Mouse (Mus musculus): Measurements from ENCODE around the gene Mthfd2. TPM values are rescaled to one million over a fixed set of nuclear protein-coding genes. Genes with fewer than 3 reads are reported as not detected.

Gene Mthfd2
- polyA plus RNA-seq, 1 experiment from 2014 or later, result 27.6 TPM

DNA sequence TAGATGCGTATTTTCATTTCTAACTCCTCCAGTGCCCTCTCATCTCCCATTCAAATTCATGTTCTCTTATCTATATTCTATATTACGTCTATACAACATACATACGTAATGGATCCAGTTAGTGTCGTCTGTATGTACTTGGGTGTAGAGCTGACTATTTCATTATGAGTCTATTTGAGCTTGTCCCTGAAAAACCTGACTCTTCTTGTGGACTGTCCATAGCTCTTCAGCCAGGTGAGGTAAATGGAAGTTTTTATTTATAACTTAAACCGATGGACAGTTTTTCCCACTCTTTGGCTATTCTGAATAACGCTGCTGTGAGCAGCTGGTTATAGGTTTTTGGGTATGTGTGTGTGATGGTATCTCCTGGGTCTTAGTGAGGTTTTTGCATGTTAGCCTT lies 1.1 kb upstream of the Mthfd2 start:
- peaks cover 34% of the 10 kb centered on the region for H3K36me3 ChIP-seq
- peak overlapping the region; percentile 95 for H3K27ac ChIP-seq (replicated peaks)
- peak overlapping the region; percentile 70 for H3K4me3 ChIP-seq
- 48% methylated on average over 6 of the region's 6 CpGs for WGBS
- ATAC-seq (ENCODE audit: extremely low read depth, insufficient number of reproducible peaks, low FRiP score, low TSS enrichment), result no peak
- H3K4me1 ChIP-seq, result peaks cover 22% of the 10 kb centered on the region
- peak overlapping the region; percentile 88 for H3K4me2 ChIP-seq
- no peaks in the 10 kb centered on the region for H3K27me3 ChIP-seq (replicated peaks)
- H3K9me3 ChIP-seq, result no peaks in the 10 kb centered on the region
- H3K9ac ChIP-seq, result peak overlapping the region; percentile 95

DNA sequence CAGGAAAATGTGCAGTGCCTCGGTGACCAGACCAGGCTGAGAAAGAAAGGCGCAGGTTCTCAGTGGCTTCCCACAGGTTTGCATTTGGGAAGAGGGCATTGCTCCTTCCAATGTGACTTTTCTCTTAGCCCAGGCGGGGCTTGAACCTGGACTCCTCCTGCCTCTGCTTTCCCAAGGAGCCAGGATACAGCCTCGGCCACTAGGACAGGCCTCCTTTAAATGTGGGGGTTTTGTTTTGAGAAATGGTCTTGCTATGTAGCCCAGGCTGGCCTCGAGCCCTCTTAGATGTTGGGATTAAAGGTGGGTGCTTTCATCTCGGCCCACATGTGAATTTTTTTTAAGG lies 657 bp upstream of the Mthfd2 start:
- 4% methylated on average over 6 of the region's 6 CpGs for WGBS
- Histone ChIP-seq H3K4me2 (peak overlapping the region; percentile 88), H3K36me3 (peaks cover 30% of the 10 kb centered on the region), H3K27me3 (replicated peaks) (no peaks in the 10 kb centered on the region), H3K9ac (peak overlapping the region; percentile 95), H3K9me3 (no peaks in the 10 kb centered on the region), H3K27ac (replicated peaks) (peak overlapping the region; percentile 95), H3K4me3 (peak overlapping the region; percentile 70), H3K4me1 (peaks cover 22% of the 10 kb centered on the region)
- ATAC-seq (ENCODE audit: extremely low read depth, insufficient number of reproducible peaks, low FRiP score, low TSS enrichment), result no peak

DNA sequence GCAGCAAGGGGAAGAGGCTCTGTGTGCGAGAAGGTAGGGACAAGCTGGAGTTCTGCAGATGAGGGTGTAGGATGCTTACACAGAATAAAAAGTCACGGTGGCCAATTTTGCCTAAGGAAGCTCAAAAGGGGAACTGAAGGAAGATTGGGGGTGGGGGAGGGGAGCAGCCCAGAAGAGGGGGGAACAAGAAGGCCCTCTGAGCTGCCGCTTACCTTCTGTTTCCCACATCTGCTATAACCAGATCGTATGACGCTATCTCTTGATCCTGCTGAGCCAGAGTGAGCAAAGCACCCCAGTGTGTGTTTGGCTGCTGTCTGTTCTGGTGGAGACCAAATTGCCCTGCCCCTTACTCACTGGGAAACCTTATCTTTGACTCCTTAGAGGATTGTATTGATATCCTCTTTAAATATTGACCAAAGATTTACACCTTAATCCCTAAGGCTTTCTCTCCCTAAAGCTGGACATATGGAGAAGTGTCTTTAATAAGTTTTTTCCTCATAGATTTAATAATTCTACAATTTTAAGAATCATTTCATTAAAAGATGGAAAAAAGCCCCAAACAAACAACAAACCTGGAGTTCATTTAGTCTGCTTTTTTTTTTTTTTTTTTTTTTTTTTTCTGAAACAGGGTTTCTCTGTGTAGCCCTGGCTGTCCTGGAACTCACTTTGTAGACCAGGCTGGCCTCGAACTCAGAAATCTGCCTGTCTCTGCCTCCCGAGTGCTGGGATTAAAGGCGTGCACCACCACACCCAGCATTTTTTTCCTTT lies 1.9 kb downstream of the Mthfd2 start:
- Histone ChIP-seq H3K4me3 (no peak overlapping the region), H3K36me3 (peaks cover 5% of the 10 kb centered on the region), H3K9ac (0 out of 2 replicates have a peak overlapping the region, but pooled peaks have one; percentile 4), H3K4me2 (no peak overlapping the region), H3K27ac (replicated peaks) (no peak overlapping the region), H3K4me1 (peaks cover 22% of the 10 kb centered on the region), H3K27me3 (replicated peaks) (no peaks in the 10 kb centered on the region), H3K9me3 (no peaks in the 10 kb centered on the region)
- no peak for ATAC-seq (ENCODE audit: extremely low read depth, insufficient number of reproducible peaks, low FRiP score, low TSS enrichment)
- WGBS, result 63% methylated on average over 8 of the region's 8 CpGs

DNA sequence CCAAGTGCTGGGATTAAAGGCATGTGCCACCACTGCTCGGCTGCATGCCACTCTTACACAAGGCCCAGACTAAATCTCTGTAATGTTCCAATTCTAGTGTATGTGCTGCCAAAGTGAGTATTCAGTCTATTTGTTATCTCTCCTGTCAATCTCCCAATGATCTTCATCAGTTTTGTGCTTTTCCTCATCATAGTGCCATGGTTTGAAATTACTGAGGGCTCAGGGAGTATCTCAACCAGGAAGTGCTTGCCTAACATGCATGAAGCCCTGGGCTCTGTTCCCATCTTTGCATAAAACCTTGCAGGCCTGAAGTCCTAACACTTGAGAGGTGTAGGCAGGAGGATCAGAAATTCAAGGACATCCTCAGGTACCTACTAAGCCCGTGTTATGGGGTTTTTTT lies 2.9 kb downstream of the Mthfd2 start:
- Histone ChIP-seq H3K9ac (no peak overlapping the region), H3K36me3 (no peaks in the 10 kb centered on the region; the same call in 1 of the 2 replicates), H3K4me3 (no peak overlapping the region), H3K27ac (replicated peaks) (no peak overlapping the region), H3K4me2 (no peak overlapping the region), H3K27me3 (replicated peaks) (no peaks in the 10 kb centered on the region), H3K9me3 (no peaks in the 10 kb centered on the region), H3K4me1 (peaks cover 20% of the 10 kb centered on the region)
- ATAC-seq (ENCODE audit: extremely low read depth, insufficient number of reproducible peaks, low FRiP score, low TSS enrichment), result no peak
- 63% methylated on average over 2 of the region's 2 CpGs for WGBS

DNA sequence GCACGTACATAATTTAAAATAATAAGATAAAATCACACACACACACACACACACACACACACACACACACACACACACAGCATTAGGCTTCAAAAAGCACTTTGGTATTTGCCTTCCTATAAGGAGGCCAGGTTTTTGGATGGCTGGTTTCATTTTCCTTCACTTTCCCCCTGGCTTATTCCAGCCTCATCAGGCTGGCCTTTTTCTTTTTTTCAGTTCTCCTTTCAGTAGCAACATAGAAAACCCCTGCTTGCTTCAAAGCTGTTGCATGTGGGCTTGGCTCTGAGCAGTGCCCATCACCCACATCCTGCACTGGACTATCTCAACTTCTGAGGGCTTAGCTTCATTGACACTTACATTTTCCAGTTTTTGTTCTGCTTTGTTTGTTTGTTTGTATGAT lies 3.8 kb downstream of the Mthfd2 start:
- Histone ChIP-seq H3K27me3 (replicated peaks) (no peaks in the 10 kb centered on the region), H3K4me2 (no peak overlapping the region), H3K36me3 (no peaks in the 10 kb centered on the region), H3K27ac (replicated peaks) (no peak overlapping the region), H3K4me3 (no peak overlapping the region), H3K9ac (no peak overlapping the region), H3K4me1 (peaks cover 14% of the 10 kb centered on the region), H3K9me3 (no peaks in the 10 kb centered on the region)
- no peak for ATAC-seq (ENCODE audit: extremely low read depth, insufficient number of reproducible peaks, low FRiP score, low TSS enrichment)
- WGBS, result 42% methylated on average over 1 of the region's 1 CpGs

DNA sequence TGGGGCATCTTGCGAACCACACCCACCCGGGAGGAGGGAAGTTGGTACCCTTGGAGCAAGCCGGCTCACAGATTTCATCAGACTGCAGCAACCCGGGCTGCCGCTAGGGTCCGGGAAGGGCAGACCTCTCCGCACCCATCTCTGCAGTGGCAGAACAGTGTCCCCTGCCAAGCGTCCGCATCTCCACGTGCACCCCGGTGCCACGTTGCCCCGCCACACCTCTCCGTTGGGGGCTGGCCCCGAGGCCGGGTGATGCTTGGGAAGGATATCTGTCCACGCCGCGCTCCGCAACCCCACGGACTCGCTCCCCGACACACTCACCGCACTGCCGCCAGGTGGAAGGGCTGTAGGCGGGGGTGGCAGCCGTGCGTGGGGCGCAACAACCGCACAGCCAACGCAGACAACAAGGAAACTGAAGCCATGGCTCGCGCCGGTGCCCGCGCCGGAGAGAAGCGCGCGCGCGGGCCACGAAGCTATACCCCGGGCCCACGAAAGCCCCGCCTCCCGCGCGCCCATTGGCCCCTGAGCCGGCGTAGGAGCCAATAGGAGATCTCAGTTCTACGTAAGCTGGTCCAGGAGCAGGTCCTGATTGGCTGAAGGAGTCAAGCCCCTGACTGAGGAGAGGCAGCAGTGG lies 8.5 kb downstream of the Mthfd2 start:
- Histone ChIP-seq H3K9ac (peak overlapping the region; percentile 90), H3K4me1 (peaks cover 12% of the 10 kb centered on the region), H3K27ac (replicated peaks) (no peak overlapping the region; the same call in 1 of the 2 replicates), H3K27me3 (replicated peaks) (no peaks in the 10 kb centered on the region), H3K4me2 (peak overlapping the region; percentile 97), H3K9me3 (no peaks in the 10 kb centered on the region), H3K4me3 (peak overlapping the region; percentile 97), H3K36me3 (peaks cover 10% of the 10 kb centered on the region; the same call in 1 of the 2 replicates)
- peak; percentile 94 for ATAC-seq (ENCODE audit: extremely low read depth, insufficient number of reproducible peaks, low FRiP score, low TSS enrichment)
- under 1% methylated on average over 52 of the region's 52 CpGs for WGBS

DNA sequence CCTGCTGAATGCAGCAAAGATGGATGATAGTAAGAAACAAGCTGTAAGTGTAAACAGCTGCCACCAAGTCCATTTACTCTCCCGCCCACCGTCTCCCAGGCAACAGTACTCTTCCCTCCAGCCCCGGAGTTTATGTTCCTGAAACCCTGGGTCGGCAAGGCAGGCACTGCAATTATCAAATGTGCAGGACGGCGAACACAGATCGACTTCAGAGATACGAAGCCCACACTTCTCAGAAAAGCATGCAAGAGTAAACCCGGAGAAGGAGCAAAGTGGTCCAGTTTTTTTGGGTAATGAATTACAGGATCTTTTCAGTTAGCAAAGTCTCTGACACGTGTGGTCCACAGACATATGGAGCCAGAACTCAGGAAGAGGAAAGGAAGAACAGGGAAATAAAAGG lies 9.7 kb downstream of the Mthfd2 start:
- WGBS, result 20% methylated on average over 10 of the region's 10 CpGs
- Histone ChIP-seq H3K9ac (peak overlapping the region; percentile 90), H3K27me3 (replicated peaks) (no peaks in the 10 kb centered on the region), H3K4me3 (peak overlapping the region; percentile 97), H3K27ac (replicated peaks) (no peak overlapping the region), H3K36me3 (peaks cover 22% of the 10 kb centered on the region), H3K4me2 (peak overlapping the region; percentile 97), H3K4me1 (peaks cover 12% of the 10 kb centered on the region), H3K9me3 (no peaks in the 10 kb centered on the region)
- no peak for ATAC-seq (ENCODE audit: extremely low read depth, insufficient number of reproducible peaks, low FRiP score, low TSS enrichment)

DNA sequence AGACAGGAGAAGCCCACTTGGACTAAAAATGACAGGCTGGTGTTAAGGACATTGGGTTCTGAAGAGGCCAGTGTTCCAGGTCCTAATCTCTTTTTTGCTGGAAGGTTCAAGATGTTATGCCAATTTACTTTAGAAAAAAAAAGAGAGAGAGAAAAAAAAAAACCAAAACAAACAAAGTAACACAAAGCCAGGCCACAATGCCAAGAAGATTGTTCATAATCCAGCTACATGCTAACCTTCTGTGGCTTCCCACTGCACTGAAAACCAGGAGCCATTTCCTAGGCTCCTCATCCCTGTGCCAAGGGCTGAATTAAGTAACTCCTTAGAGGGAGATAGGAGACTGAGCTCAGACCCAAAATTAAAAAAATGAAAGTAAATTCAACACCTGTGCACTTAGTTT lies 10.4 kb downstream of the Mthfd2 start:
- Histone ChIP-seq H3K27ac (replicated peaks) (no peak overlapping the region), H3K9ac (no peak overlapping the region), H3K36me3 (peaks cover 29% of the 10 kb centered on the region), H3K27me3 (replicated peaks) (no peaks in the 10 kb centered on the region), H3K4me3 (no peak overlapping the region), H3K4me2 (0 out of 2 replicates have a peak overlapping the region, but pooled peaks have one; percentile 97), H3K9me3 (no peaks in the 10 kb centered on the region), H3K4me1 (peaks cover 12% of the 10 kb centered on the region)
- no peak for ATAC-seq (ENCODE audit: extremely low read depth, insufficient number of reproducible peaks, low FRiP score, low TSS enrichment)

DNA sequence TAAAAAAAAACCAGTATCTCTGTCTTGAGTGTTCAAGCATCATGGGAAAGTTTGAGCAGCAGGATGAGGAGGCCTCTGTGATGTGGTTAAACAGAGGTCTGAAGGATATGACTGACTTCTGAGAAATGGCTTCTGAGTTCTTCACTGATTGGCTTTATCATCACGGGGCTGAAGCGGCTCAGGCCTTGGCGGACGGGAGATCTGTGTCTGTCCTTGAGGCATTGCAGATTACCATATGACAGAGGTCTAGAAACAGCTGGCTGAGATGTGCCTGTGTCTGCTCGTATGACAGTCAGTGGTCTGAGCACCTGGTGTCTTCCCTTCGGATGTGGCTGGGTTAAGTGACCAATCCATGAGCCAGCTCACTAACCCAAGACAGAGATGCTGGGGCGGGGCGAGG lies 13.2 kb downstream of the Mthfd2 start:
- 66% methylated on average over 8 of the region's 8 CpGs for WGBS
- H3K27ac ChIP-seq (replicated peaks), result no peak overlapping the region
- no peaks in the 10 kb centered on the region for H3K27me3 ChIP-seq (replicated peaks)
- no peak overlapping the region for H3K4me3 ChIP-seq
- peaks cover 12% of the 10 kb centered on the region for H3K4me1 ChIP-seq
- ATAC-seq (ENCODE audit: extremely low read depth, insufficient number of reproducible peaks, low FRiP score, low TSS enrichment), result no peak
- H3K36me3 ChIP-seq, result peaks cover 47% of the 10 kb centered on the region
- H3K9ac ChIP-seq, result no peak overlapping the region
- H3K9me3 ChIP-seq, result no peaks in the 10 kb centered on the region
- H3K4me2 ChIP-seq, result no peak overlapping the region

DNA sequence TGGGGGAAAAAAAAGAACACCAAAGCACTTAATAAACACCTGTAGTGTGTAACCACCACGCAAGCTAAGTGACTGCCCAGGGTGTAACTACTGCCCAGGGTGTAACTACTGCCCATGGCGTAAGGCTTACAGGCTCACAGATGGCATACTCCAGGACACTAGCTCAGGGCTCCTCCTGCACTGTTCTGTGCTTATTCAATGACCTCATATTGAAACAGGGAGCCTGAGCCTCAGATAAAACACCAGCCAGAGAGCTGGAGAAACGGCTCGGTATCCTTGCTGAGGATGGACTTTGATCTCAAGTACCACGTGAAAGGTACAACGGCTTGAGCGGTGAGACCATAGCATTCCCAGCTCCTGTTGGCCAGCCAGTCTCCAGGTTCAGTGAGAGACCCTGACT lies 13.7 kb downstream of the Mthfd2 start:
- no peak for ATAC-seq (ENCODE audit: extremely low read depth, insufficient number of reproducible peaks, low FRiP score, low TSS enrichment)
- Histone ChIP-seq H3K27ac (replicated peaks) (no peak overlapping the region), H3K27me3 (replicated peaks) (no peaks in the 10 kb centered on the region), H3K36me3 (peaks cover 51% of the 10 kb centered on the region), H3K4me1 (peaks cover 12% of the 10 kb centered on the region), H3K9ac (no peak overlapping the region), H3K9me3 (no peaks in the 10 kb centered on the region), H3K4me2 (no peak overlapping the region), H3K4me3 (no peak overlapping the region)
- WGBS, result 70% methylated on average over 7 of the region's 7 CpGs

DNA sequence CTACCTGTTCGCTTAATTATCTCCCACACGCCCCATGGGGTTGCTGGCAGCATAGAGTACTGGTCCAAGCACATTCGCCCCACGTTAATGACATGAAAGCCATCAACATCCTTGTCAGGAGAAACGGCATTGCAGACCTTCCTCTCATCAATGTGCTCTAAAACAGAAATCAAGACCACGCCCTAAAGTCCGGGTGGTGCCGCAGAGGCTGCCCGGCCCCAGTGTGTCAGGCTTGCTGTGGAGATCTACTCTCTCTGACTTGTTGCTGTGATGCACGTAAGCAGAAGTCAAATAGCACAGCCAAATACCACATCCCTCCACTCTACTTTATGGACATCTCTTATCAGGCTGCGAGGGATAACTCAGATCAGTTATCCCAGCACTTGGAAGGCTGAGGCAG lies 14.5 kb downstream of the Mthfd2 start:
- H3K9me3 ChIP-seq, result no peaks in the 10 kb centered on the region
- H3K36me3 ChIP-seq, result peaks cover 59% of the 10 kb centered on the region
- peaks cover 4% of the 10 kb centered on the region; the same call in 1 of the 2 replicates for H3K4me1 ChIP-seq

DNA sequence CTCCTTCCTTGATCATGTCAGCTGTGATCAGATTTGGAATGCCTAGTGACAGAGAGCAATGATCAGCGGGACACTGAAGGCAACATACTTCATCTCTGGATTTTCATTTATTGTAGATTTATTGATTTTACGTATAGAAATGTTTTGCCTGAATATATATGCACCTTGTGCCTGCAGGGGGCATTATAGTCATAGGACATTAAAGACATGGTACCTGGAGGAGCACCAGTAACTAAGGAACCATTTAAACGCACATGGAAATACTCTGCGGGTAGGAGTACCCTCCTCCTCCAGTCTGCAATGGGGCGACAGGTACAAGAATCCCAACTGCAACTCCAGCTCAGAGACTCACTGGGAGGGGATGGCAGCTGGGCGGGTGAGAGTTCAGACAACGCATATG lies 16.7 kb downstream of the Mthfd2 start:
- no peak for ATAC-seq (ENCODE audit: extremely low read depth, insufficient number of reproducible peaks, low FRiP score, low TSS enrichment)
- Histone ChIP-seq H3K27me3 (replicated peaks) (no peaks in the 10 kb centered on the region), H3K4me3 (no peak overlapping the region), H3K9ac (no peak overlapping the region), H3K4me1 (no peaks in the 10 kb centered on the region), H3K36me3 (peaks cover 71% of the 10 kb centered on the region), H3K9me3 (no peaks in the 10 kb centered on the region), H3K4me2 (no peak overlapping the region), H3K27ac (replicated peaks) (no peak overlapping the region)
- WGBS, result 92% methylated on average over 7 of the region's 7 CpGs

More for the DNA sequence above, 14.5 kb downstream of the Mthfd2 start:
- Histone ChIP-seq H3K4me3 (no peak overlapping the region), H3K9ac (no peak overlapping the region), H3K27me3 (replicated peaks) (no peaks in the 10 kb centered on the region), H3K4me2 (no peak overlapping the region), H3K27ac (replicated peaks) (no peak overlapping the region)
- no peak for ATAC-seq (ENCODE audit: extremely low read depth, insufficient number of reproducible peaks, low FRiP score, low TSS enrichment)
- WGBS, result 84% methylated on average over 11 of the region's 11 CpGs

Data from heart, embryonic 13.5 days (tissue).